ENCODE assay signal across 8 mouse cellular contexts in genomic region chr6:85160201-85160923, GRCm38 (mm10). TPM values are rescaled to one million over a fixed set of nuclear protein-coding genes. Genes with fewer than 3 reads are reported as not detected.
DNase-seq lines count a peak whose midpoint lies in the region; ATAC-seq lines count a peak whose summit lies in the region.

No protein-coding gene starts in this region.

- H3K9ac ChIP-seq in hindbrain, embryonic 16.5 days (ENCODE audit: low read depth, low read length), result no peak overlapping the region
- no peak overlapping the region for H3K9ac ChIP-seq in forebrain, embryonic 15.5 days (replicated peaks)
- no peak overlapping the region for H3K9ac ChIP-seq in hindbrain, embryonic 14.5 days
- H3K9ac ChIP-seq in midbrain, embryonic 14.5 days (replicated peaks; ENCODE audit: low read length), result no peak overlapping the region

- H3K27me3 ChIP-seq in hindbrain, embryonic 10.5 days (ENCODE audit: insufficient read depth, poor library complexity, severe bottlenecking), result peaks cover 35% of the 10 kb centered on the region
- H3K27me3 ChIP-seq in hindbrain, embryonic 16.5 days (replicated peaks; ENCODE audit: control insufficient read depth, insufficient read depth, low read length), result no peaks in the 10 kb centered on the region
- no peaks in the 10 kb centered on the region for H3K27me3 ChIP-seq in forebrain, embryonic 15.5 days
- no peaks in the 10 kb centered on the region for H3K27me3 ChIP-seq in hindbrain, embryonic 14.5 days (ENCODE audit: control insufficient read depth, insufficient read depth, low read length)
- H3K27me3 ChIP-seq in midbrain, embryonic 14.5 days (ENCODE audit: control insufficient read depth, insufficient read depth, low read length), result no peaks in the 10 kb centered on the region

- H3K4me3 ChIP-seq in hindbrain, embryonic 10.5 days, result no peak overlapping the region
- no peak overlapping the region for H3K4me3 ChIP-seq in hindbrain, embryonic 16.5 days (ENCODE audit: low read length)
- no peak overlapping the region for H3K4me3 ChIP-seq in forebrain, embryonic 15.5 days
- H3K4me3 ChIP-seq in hindbrain, embryonic 14.5 days (replicated peaks; ENCODE audit: low read length), result no peak overlapping the region
- H3K4me3 ChIP-seq in midbrain, embryonic 14.5 days (replicated peaks; ENCODE audit: low read depth, low read length), result no peak overlapping the region

- peaks cover 4% of the 10 kb centered on the region for H3K4me1 ChIP-seq in hindbrain, embryonic 10.5 days (replicated peaks)
- H3K4me1 ChIP-seq in hindbrain, embryonic 16.5 days (ENCODE audit: control insufficient read depth, insufficient read depth, low read depth, low read length), result no peaks in the 10 kb centered on the region
- H3K4me1 ChIP-seq in forebrain, embryonic 15.5 days, result peaks cover 9% of the 10 kb centered on the region
- no peaks in the 10 kb centered on the region for H3K4me1 ChIP-seq in hindbrain, embryonic 14.5 days (replicated peaks; ENCODE audit: control insufficient read depth, insufficient read depth, low read length)
- H3K4me1 ChIP-seq in midbrain, embryonic 14.5 days (ENCODE audit: control insufficient read depth, insufficient read depth, low read length), result no peaks in the 10 kb centered on the region

- peak; percentile 82 for DNase-seq in hindbrain, embryonic 10.5 days (ENCODE audit: low spot score)
- peak; percentile 29 for DNase-seq in c-Kit-negative CD71-positive TER-119-positive erythroid progenitor cells, embryonic 14.5 days (ENCODE audit: low read depth, low spot score)
- DNase-seq in hindbrain, embryonic 14.5 days (ENCODE audit: low spot score), result peak; percentile 87
- DNase-seq in left cerebral cortex, adult 18-20 months (ENCODE audit: low spot score in 2 of 2), result peak; percentile 66 to 82
- peak; percentile 89 for DNase-seq in midbrain, embryonic 14.5 days
- peak; percentile 20 to 55 for DNase-seq in spleen, postnatal 14 days (ENCODE audit: low spot score in 2 of 2)

- H3K4me2 ChIP-seq in hindbrain, embryonic 16.5 days (ENCODE audit: low read length), result no peak overlapping the region
- H3K4me2 ChIP-seq in forebrain, embryonic 15.5 days (replicated peaks), result no peak overlapping the region
- no peak overlapping the region for H3K4me2 ChIP-seq in hindbrain, embryonic 14.5 days (replicated peaks)
- no peak overlapping the region for H3K4me2 ChIP-seq in midbrain, embryonic 14.5 days (ENCODE audit: low read length)

- H3K9me3 ChIP-seq in hindbrain, embryonic 10.5 days, result no peaks in the 10 kb centered on the region
- no peaks in the 10 kb centered on the region for H3K9me3 ChIP-seq in hindbrain, embryonic 16.5 days (ENCODE audit: control insufficient read depth, low read length)
- H3K9me3 ChIP-seq in forebrain, embryonic 15.5 days, result no peaks in the 10 kb centered on the region
- H3K9me3 ChIP-seq in hindbrain, embryonic 14.5 days (ENCODE audit: control insufficient read depth, low read length), result no peaks in the 10 kb centered on the region
- no peaks in the 10 kb centered on the region for H3K9me3 ChIP-seq in midbrain, embryonic 14.5 days (ENCODE audit: control insufficient read depth, low read length)

- WGBS in hindbrain, embryonic 10.5 days, result 46% methylated on average over 4 of the region's 4 CpGs
- WGBS in hindbrain, embryonic 16.5 days, result 52% methylated on average over 4 of the region's 4 CpGs
- 35% methylated on average over 4 of the region's 4 CpGs for WGBS in forebrain, embryonic 15.5 days
- WGBS in hindbrain, embryonic 14.5 days, result 43% methylated on average over 4 of the region's 4 CpGs
- WGBS in midbrain, embryonic 14.5 days, result 42% methylated on average over 4 of the region's 4 CpGs

- H3K27ac ChIP-seq in hindbrain, embryonic 10.5 days, result no peak overlapping the region
- no peak overlapping the region for H3K27ac ChIP-seq in hindbrain, embryonic 16.5 days (ENCODE audit: low read depth, low read length)
- no peak overlapping the region for H3K27ac ChIP-seq in forebrain, embryonic 15.5 days (replicated peaks)
- no peak overlapping the region for H3K27ac ChIP-seq in hindbrain, embryonic 14.5 days
- no peak overlapping the region for H3K27ac ChIP-seq in midbrain, embryonic 14.5 days (replicated peaks; ENCODE audit: low read depth, low read length)

- no peak for ATAC-seq in hindbrain, embryonic 16.5 days
- ATAC-seq in forebrain, embryonic 15.5 days (replicated peaks), result peak; percentile 17; the same call in 1 of the 2 replicates
- peak; percentile 40; the same call in 1 of the 2 replicates for ATAC-seq in hindbrain, embryonic 14.5 days (ENCODE audit: low FRiP score)
- ATAC-seq in midbrain, embryonic 14.5 days (ENCODE audit: low FRiP score, low TSS enrichment), result no peak

- no peaks in the 10 kb centered on the region for H3K36me3 ChIP-seq in hindbrain, embryonic 10.5 days
- H3K36me3 ChIP-seq in hindbrain, embryonic 16.5 days (ENCODE audit: control insufficient read depth, insufficient read depth, low read length), result no peaks in the 10 kb centered on the region
- no peaks in the 10 kb centered on the region for H3K36me3 ChIP-seq in forebrain, embryonic 15.5 days
- H3K36me3 ChIP-seq in hindbrain, embryonic 14.5 days (replicated peaks; ENCODE audit: control insufficient read depth, insufficient read depth), result no peaks in the 10 kb centered on the region
- no peaks in the 10 kb centered on the region for H3K36me3 ChIP-seq in midbrain, embryonic 14.5 days (ENCODE audit: control insufficient read depth, insufficient read depth, low read length)

RNA-seq across cellular contexts. Expression of gene Spr, which starts 22.8 kb away (rescaled TPM):
- polyA plus RNA-seq in hindbrain, embryonic 10.5 days (2016; fragmentation: Nextera tagmentation; extraction: Ambion mirVana), result 53.8 and 66.2 TPM in 2 replicates
- polyA plus RNA-seq in hindbrain, embryonic 16.5 days (2015; fragmentation: Nextera tagmentation; extraction: Ambion mirVana), result 36.5 and 37.1 TPM in 2 replicates
- polyA plus RNA-seq in forebrain, embryonic 15.5 days (2015; fragmentation: Nextera tagmentation; extraction: Ambion mirVana), result 29.7 and 34.6 TPM in 2 replicates
- 38.2 and 42.7 TPM in 2 replicates for polyA plus RNA-seq in hindbrain, embryonic 14.5 days (2014; fragmentation: Nextera tagmentation; extraction: Ambion mirVana)
- 10 to 100 TPM; 48.4 to 51.5 TPM for total RNA-seq in left cerebral cortex, adult 18-20 months (2021)
- 36.5 and 43.3 TPM in 2 replicates for polyA plus RNA-seq in midbrain, embryonic 14.5 days (2014; fragmentation: Nextera tagmentation; extraction: Ambion mirVana)

RNA-seq across cellular contexts. Expression of gene Emx1, which starts 26.9 kb away (rescaled TPM):
- 0.52 and 1.0 TPM in 2 replicates for polyA plus RNA-seq in hindbrain, embryonic 10.5 days (2016; fragmentation: Nextera tagmentation; extraction: Ambion mirVana)
- polyA plus RNA-seq in hindbrain, embryonic 16.5 days (2015; fragmentation: Nextera tagmentation; extraction: Ambion mirVana), result 1.1 TPM in 1 of 2 replicates, not detected in the other
- polyA plus RNA-seq in forebrain, embryonic 15.5 days (2015; fragmentation: Nextera tagmentation; extraction: Ambion mirVana), result 68.9 and 78.8 TPM in 2 replicates
- not detected in 2 replicates for polyA plus RNA-seq in hindbrain, embryonic 14.5 days (2014; fragmentation: Nextera tagmentation; extraction: Ambion mirVana)
- 10 to 100 TPM; 32.5 to 42.6 TPM for total RNA-seq in left cerebral cortex, adult 18-20 months (2021)
- 1.1 and 1.6 TPM in 2 replicates for polyA plus RNA-seq in midbrain, embryonic 14.5 days (2014; fragmentation: Nextera tagmentation; extraction: Ambion mirVana)

Comparison
In these comparisons a context has a peak if more than half of its experiments do, and no peak if none do; other contexts are left out.
1. ATAC-seq: peak in forebrain, embryonic 15.5 days (single experiment) and hindbrain, embryonic 14.5 days (single experiment); none in hindbrain, embryonic 16.5 days (single experiment) and midbrain, embryonic 14.5 days (single experiment).
2. DNase-seq: peak in every context shown above with its lines; median percentile 89 in midbrain, embryonic 14.5 days; 87 in hindbrain, embryonic 14.5 days; 82 in hindbrain, embryonic 10.5 days; 74 in left cerebral cortex, adult 18-20 months; 38 in spleen, postnatal 14 days; 29 in c-Kit-negative CD71-positive TER-119-positive erythroid progenitor cells, embryonic 14.5 days.
3. RNA of gene Emx1, which starts 26.9 kb away (polyA plus RNA-seq): 68.9 to 78.8 TPM in forebrain, embryonic 15.5 days; 1.1 to 1.6 TPM in midbrain, embryonic 14.5 days, 0.52 to 1.0 TPM in hindbrain, embryonic 10.5 days, 1.1 TPM in hindbrain, embryonic 16.5 days and not detected in hindbrain, embryonic 14.5 days; every median in the first group is over 10 times any median in the second.